Mouse (Mus musculus) myocyte (in vitro differentiated cells): Measurements from ENCODE around the gene Hbs1l. TPM values are rescaled to one million over a fixed set of nuclear protein-coding genes. Genes with fewer than 3 reads are reported as not detected.
"Not testable (repeated sequence)": the region's sequence is repeated elsewhere in the genome, so short reads cannot be mapped to it uniquely, and the experiment has no call there.

Experiments used
- H3K27me3 ChIP-seq: one replicate; pipeline ENCODE4 v1.6.1; 2011; ENCODE audit not compliant: control insufficient read depth, insufficient read depth, insufficient read length
- H3K36me3 ChIP-seq: one replicate; pipeline ENCODE4 v1.6.1; 2011; ENCODE audit not compliant: control insufficient read depth, insufficient read depth
- H3K4me2 ChIP-seq: one replicate; pipeline ENCODE4 v1.6.1; 2011; ENCODE audit warnings: low read depth, control low read depth
- H3K4me3 ChIP-seq: one replicate; pipeline ENCODE4 v1.5.1; 2011; ENCODE audit warnings: mild to moderate bottlenecking, control low read depth, moderate library complexity
- H3K79me2 ChIP-seq: one replicate; pipeline ENCODE4 v1.6.1; 2011; ENCODE audit not compliant: control insufficient read depth, insufficient read depth
- H3ac ChIP-seq: one replicate; pipeline ENCODE4 v1.6.1; 2011; ENCODE audit not compliant: control insufficient read depth, insufficient read length
- CEBPB ChIP-seq: IDR thresholded peaks from 2 replicates; pipeline ENCODE4 v1.6.1; 2011; ENCODE audit warnings: mild to moderate bottlenecking, moderate library complexity; ENCODE audit not compliant: poor library complexity, insufficient read depth, severe bottlenecking
- E2F4 ChIP-seq: IDR thresholded peaks from one replicate; pipeline ENCODE4 v1.6.1; 2011; ENCODE audit warnings: mild to moderate bottlenecking, control low read depth, moderate library complexity; ENCODE audit not compliant: insufficient read depth
- MAX ChIP-seq: IDR thresholded peaks from one replicate; pipeline ENCODE4 v1.6.1; 2011; ENCODE audit warnings: low read depth, mild to moderate bottlenecking, control low read depth
- MYOD1 ChIP-seq, 3 experiments: IDR thresholded peaks; one replicate each; pipeline ENCODE4 v1.6.1; 2011; ENCODE audit warnings: control low read depth in 2 of 3, low read depth in 2 of 3, mild to moderate bottlenecking in 2 of 3, moderate library complexity in 1 of 3; ENCODE audit not compliant: insufficient read length in 2 of 3, control insufficient read depth in 1 of 3
- MYOG ChIP-seq, 3 experiments: IDR thresholded peaks; one replicate each; pipeline ENCODE4 v1.6.1; 2011; ENCODE audit warnings: control low read depth in 2 of 3, low read depth in 2 of 3, mild to moderate bottlenecking in 2 of 3; ENCODE audit not compliant: insufficient read length in 2 of 3, control insufficient read depth in 1 of 3, insufficient read depth in 1 of 3
- POLR2A ChIP-seq: IDR thresholded peaks from one replicate; pipeline ENCODE4 v1.6.1; 2011; ENCODE audit warnings: low read depth, mild to moderate bottlenecking, control low read depth, moderate library complexity; ENCODE audit not compliant: insufficient read length
- POLR2AphosphoS2 ChIP-seq: IDR thresholded peaks from one replicate; pipeline ENCODE4 v1.6.1; 2011; ENCODE audit warnings: low read depth, control low read depth; ENCODE audit not compliant: insufficient read length
- REST ChIP-seq: IDR thresholded peaks from one replicate; pipeline ENCODE4 v1.6.1; 2011; ENCODE audit warnings: mild to moderate bottlenecking, control low read depth, moderate library complexity; ENCODE audit not compliant: insufficient read depth, insufficient read length
- SRF ChIP-seq: IDR thresholded peaks from one replicate; pipeline ENCODE4 v1.6.1; 2011; ENCODE audit warnings: low read depth; ENCODE audit not compliant: control insufficient read depth, insufficient read length
- TCF12 ChIP-seq: IDR thresholded peaks from one replicate; pipeline ENCODE4 v1.6.1; 2011; ENCODE audit warnings: mild to moderate bottlenecking, control low read depth; ENCODE audit not compliant: poor library complexity, insufficient read depth, severe bottlenecking
- TCF3 ChIP-seq: IDR thresholded peaks from one replicate; pipeline ENCODE4 v1.6.1; 2011; ENCODE audit warnings: low read depth, control low read depth; ENCODE audit not compliant: insufficient read length
- USF1 ChIP-seq: IDR thresholded peaks from one replicate; pipeline ENCODE4 v1.6.1; 2011; ENCODE audit warnings: low read depth, mild to moderate bottlenecking, control low read depth, moderate library complexity
- polyA plus RNA-seq: library from polyadenylated mRNA; unstranded; fragments of >200 nt; fragmentation: generic; extraction: Trizol; gene quantifications from one replicate; pipeline ENCODE4 v1.2.1, GENCODE M21; 2012; ENCODE audit warnings: missing spikeins

Gene Hbs1l
- polyA plus RNA-seq, 1 experiment: 50.0 TPM

- H3K36me3 ChIP-seq: no peaks in the 10 kb centered on the region
- TF ChIP-seq POLR2A: no peak
- TF ChIP-seq MAX: no peak
- no peak for TF ChIP-seq TCF3
- no peak for TF ChIP-seq USF1
- TF ChIP-seq REST: no peak
- no peak for TF ChIP-seq POLR2AphosphoS2
- no peak for TF ChIP-seq MYOD1 (IDR thresholded peaks at IDR 0.05; ENCODE audit: control insufficient read depth in 1 of 3, insufficient read length in 2 of 3, low read depth in 2 of 3)
- TF ChIP-seq CEBPB: no peak
- no peak for TF ChIP-seq TCF12
- TF ChIP-seq SRF: no peak
- no peak for TF ChIP-seq E2F4
- TF ChIP-seq MYOG (IDR thresholded peaks at IDR 0.05; ENCODE audit: control insufficient read depth in 1 of 3, insufficient read depth in 1 of 3, insufficient read length in 2 of 3, low read depth in 2 of 3): no peak
These were observed 97.6 kb downstream of the Hbs1l start for GRCm38 (mm10) chr10:21393390-21393789.

GRCm38 (mm10) chr10:21395426-21396139, 99.8 kb downstream of the Hbs1l start:
- no peak overlapping the region for H3ac ChIP-seq
- TF ChIP-seq TCF12: no peak
- TF ChIP-seq MYOD1 (IDR thresholded peaks at IDR 0.05; ENCODE audit: control insufficient read depth in 1 of 3, insufficient read length in 2 of 3, low read depth in 2 of 3): no peak
- TF ChIP-seq SRF: no peak
- TF ChIP-seq E2F4: no peak
- no peak for TF ChIP-seq POLR2A
- no peak for TF ChIP-seq CEBPB
- TF ChIP-seq TCF3: no peak

More at GRCm38 (mm10) chr10:21393390-21393789, 97.6 kb downstream of the Hbs1l start:
- H3K27me3 ChIP-seq: no peaks in the 10 kb centered on the region
- H3K79me2 ChIP-seq: no peaks in the 10 kb centered on the region
- H3K4me3 ChIP-seq: no peak overlapping the region
- H3K4me2 ChIP-seq: no peak overlapping the region
- no peak overlapping the region for H3ac ChIP-seq

GRCm38 (mm10) chr10:21398873-21399425, 103.2 kb downstream of the Hbs1l start:
- TF ChIP-seq CEBPB (0 out of 2 replicates have a peak, but pooled peaks have one; percentile 9), USF1 (peak; percentile 85)
- H3K4me3 ChIP-seq, H3ac ChIP-seq, H3K36me3 ChIP-seq, H3K27me3 ChIP-seq, H3K79me2 ChIP-seq: not testable (repeated sequence)
- H3K4me2 ChIP-seq: peak overlapping the region; percentile 46

More at GRCm38 (mm10) chr10:21395426-21396139, 99.8 kb downstream of the Hbs1l start:
- no peak overlapping the region for H3K4me2 ChIP-seq
- no peaks in the 10 kb centered on the region for H3K36me3 ChIP-seq
- H3K4me3 ChIP-seq: no peak overlapping the region
- H3K27me3 ChIP-seq: no peaks in the 10 kb centered on the region
- no peaks in the 10 kb centered on the region for H3K79me2 ChIP-seq

- no peak overlapping the region for H3ac ChIP-seq
- no peaks in the 10 kb centered on the region for H3K27me3 ChIP-seq
- no peaks in the 10 kb centered on the region for H3K36me3 ChIP-seq
- TF ChIP-seq POLR2AphosphoS2 (no peak), MYOD1 (IDR thresholded peaks at IDR 0.05; ENCODE audit: control insufficient read depth in 1 of 3, insufficient read length in 2 of 3, low read depth in 2 of 3) (no peak), CEBPB (no peak), MYOG (IDR thresholded peaks at IDR 0.05; ENCODE audit: control insufficient read depth in 1 of 3, insufficient read depth in 1 of 3, insufficient read length in 2 of 3, low read depth in 2 of 3) (no peak), REST (no peak), MAX (no peak), TCF12 (no peak), E2F4 (no peak), SRF (no peak), TCF3 (no peak), POLR2A (no peak), USF1 (no peak)
- no peaks in the 10 kb centered on the region for H3K79me2 ChIP-seq
- no peak overlapping the region for H3K4me3 ChIP-seq
- peak overlapping the region; percentile 46 for H3K4me2 ChIP-seq
These were observed 103.8 kb downstream of the Hbs1l start for GRCm38 (mm10) chr10:21399622-21400021.

DNA sequence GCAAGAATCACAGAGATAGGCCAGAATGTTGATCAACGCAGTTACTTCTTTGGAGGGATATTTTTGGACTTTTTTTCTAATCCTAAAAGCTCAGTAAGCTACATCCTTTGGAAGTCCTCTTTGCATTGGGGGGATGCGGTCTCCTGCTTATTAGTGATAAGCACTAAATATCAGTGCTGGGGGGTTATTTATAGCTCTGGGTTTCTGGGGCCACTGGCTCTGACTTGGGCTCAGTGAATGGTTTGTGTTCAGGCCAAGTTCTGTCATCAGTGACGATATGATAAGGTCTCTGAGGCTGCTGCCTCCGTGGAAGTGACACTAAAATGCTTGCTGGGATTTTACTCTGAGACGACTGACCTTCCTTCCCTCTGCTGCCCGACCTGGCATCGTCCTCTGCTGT, 104.3 kb downstream of the Hbs1l start:
- Histone ChIP-seq H3K36me3 (no peaks in the 10 kb centered on the region), H3ac (no peak overlapping the region), H3K4me3 (no peak overlapping the region), H3K4me2 (no peak overlapping the region), H3K27me3 (no peaks in the 10 kb centered on the region), H3K79me2 (no peaks in the 10 kb centered on the region)
- no peak for TF ChIP-seq MYOG (IDR thresholded peaks at IDR 0.05; ENCODE audit: control insufficient read depth in 1 of 3, insufficient read depth in 1 of 3, insufficient read length in 2 of 3, low read depth in 2 of 3)
- no peak for TF ChIP-seq MAX
- TF ChIP-seq TCF3: no peak
- no peak for TF ChIP-seq POLR2A
